Mouse (Mus musculus): ENCODE measurements around the gene Hnrnpm.
"Not testable (repeated sequence)": the region's sequence is repeated elsewhere in the genome, so short reads cannot be mapped to it uniquely, and the experiment has no call there.

Hnrnpm gene

GRCm38 (mm10) chr17:33666813-33667212, 19.8 kb downstream of the Hnrnpm start:
- DNase-seq: no peak

- no peak for DNase-seq
Measured at GRCm38 (mm10) chr17:33649781-33650475, 36.7 kb downstream of the Hnrnpm start.

- no peak for DNase-seq
Measured at GRCm38 (mm10) chr17:33645073-33645472, 41.6 kb downstream of the Hnrnpm start.

- DNase-seq: no peak
Measured at GRCm38 (mm10) chr17:33644068-33644467, 42.6 kb downstream of the Hnrnpm start.

- DNase-seq: no peak
Measured at GRCm38 (mm10) chr17:33639743-33640142, 46.9 kb downstream of the Hnrnpm start.

- no peak for DNase-seq
Measured at GRCm38 (mm10) chr17:33637516-33638276, 49.0 kb downstream of the Hnrnpm start, which contains the start of gene Pram1. TSS of gene Pram1 (plus strand) at chr17:33638056.

- DNase-seq: peak; percentile 33
Measured at GRCm38 (mm10) chr17:33637038-33637437, 49.6 kb downstream of the Hnrnpm start.

- DNase-seq: no peak
Measured at GRCm38 (mm10) chr17:33631796-33632195, 54.9 kb downstream of the Hnrnpm start.

- DNase-seq: no peak
Measured at GRCm38 (mm10) chr17:33631236-33631635, 55.4 kb downstream of the Hnrnpm start.

GRCm38 (mm10) chr17:33630171-33630895, 56.3 kb downstream of the Hnrnpm start:
- no peak for DNase-seq

- DNase-seq: no peak
Measured at GRCm38 (mm10) chr17:33629487-33630125, 57.1 kb downstream of the Hnrnpm start.

- peak; percentile 95 for DNase-seq
Measured at GRCm38 (mm10) chr17:33628621-33629486, 57.8 kb downstream of the Hnrnpm start, which contains the start of gene Zfp414. TSS of gene Zfp414 (plus strand) at chr17:33629090.

GRCm38 (mm10) chr17:33627281-33627680, 59.4 kb downstream of the Hnrnpm start:
- no peak for DNase-seq

- not testable (repeated sequence) for DNase-seq
Measured at GRCm38 (mm10) chr17:33613726-33614125, 72.9 kb downstream of the Hnrnpm start.

- no peak for DNase-seq
Measured at GRCm38 (mm10) chr17:33610548-33610947, 76.1 kb downstream of the Hnrnpm start.

GRCm38 (mm10) chr17:33607273-33607672, 79.4 kb downstream of the Hnrnpm start:
- no peak for DNase-seq

GRCm38 (mm10) chr17:33601947-33602346, 84.7 kb downstream of the Hnrnpm start:
- no peak for DNase-seq

GRCm38 (mm10) chr17:33600831-33601230, 85.8 kb downstream of the Hnrnpm start:
- DNase-seq: no peak

GRCm38 (mm10) chr17:33599836-33600475, 86.7 kb downstream of the Hnrnpm start:
- no peak for DNase-seq

- no peak for DNase-seq
Measured at GRCm38 (mm10) chr17:33598506-33598905, 88.2 kb downstream of the Hnrnpm start.

GRCm38 (mm10) chr17:33597271-33597670, 89.4 kb downstream of the Hnrnpm start:
- no peak for DNase-seq
